Mouse (Mus musculus): ENCODE data around the gene Trim34b. TPM values are rescaled to one million over a fixed set of nuclear protein-coding genes. Genes with fewer than 3 reads are reported as not detected.
A peak's percentile ranks its signal among the peaks of the same experiment; 100 is the strongest.

Gene Trim34b
- total RNA-seq, 1 experiment: 0.94 TPM

DNA sequence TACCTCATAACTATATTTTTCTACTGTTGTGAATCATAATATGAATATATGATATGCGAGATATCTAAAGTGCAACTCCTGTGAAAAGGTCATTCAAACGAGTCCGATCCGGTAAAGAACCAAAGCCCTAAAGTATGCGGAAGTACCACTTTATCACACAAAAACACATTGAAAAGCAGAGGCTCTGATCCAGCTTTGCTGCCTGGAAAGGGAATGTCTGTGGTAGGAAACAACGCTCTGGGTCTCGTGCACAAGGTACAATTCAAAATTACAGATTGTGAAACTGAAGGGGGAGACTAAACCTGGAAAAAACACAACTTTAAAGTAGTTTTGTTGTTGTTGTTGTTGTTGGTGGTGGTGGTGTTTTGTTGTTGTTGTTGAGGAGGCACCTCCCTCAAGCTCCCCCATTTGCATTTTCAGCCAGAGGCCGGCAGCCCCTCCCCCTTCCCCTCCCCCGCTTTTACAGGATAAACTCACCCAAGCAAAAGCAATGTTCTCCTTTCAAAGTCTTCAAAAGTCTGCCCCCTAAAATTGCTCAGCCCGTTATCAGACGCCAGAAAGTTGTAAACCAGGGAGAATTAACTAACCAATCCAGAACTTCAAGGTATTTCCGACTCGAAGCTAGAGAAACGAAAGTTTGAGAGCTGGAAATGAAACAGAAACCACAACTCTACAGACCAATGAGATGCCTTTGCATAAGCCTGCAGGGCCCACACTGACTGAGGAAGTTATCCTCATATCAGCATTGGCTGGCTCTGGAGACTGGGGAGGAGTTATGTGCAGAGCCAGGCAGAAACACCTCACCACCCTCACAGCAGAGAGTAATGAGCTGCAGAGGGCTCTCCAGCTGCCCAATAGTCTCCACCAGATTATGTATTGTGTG is 23.7 kb downstream of the Trim34b start, which contains the start of gene Trim12c:
Gene Trim12c (minus strand): TSS at position 646 of the 883 bp plus-strand sequence.
- in situ Hi-C loops (cut with MboI; ENCODE audit: low sequenced_read_pairs in 2 of 2, unreplicated experiment in 2 of 2): no loop called here
- peak; percentile 49 for DNase-seq (ENCODE audit: low read depth, low spot score)
- Histone ChIP-seq H3K27ac (ENCODE audit: insufficient read depth, low read depth, low read length, poor library complexity, severe bottlenecking) (no peak within 1 kb of the TSS), H3K9me3 (ENCODE audit: control insufficient read depth, insufficient read depth, low read depth, low read length) (no peaks in the 10 kb centered on the region), H3K9ac (ENCODE audit: insufficient read depth, low read depth, low read length, poor library complexity, severe bottlenecking) (no peak within 1 kb of the TSS), H3K36me3 (ENCODE audit: control insufficient read depth, insufficient read depth, low read length, poor library complexity, severe bottlenecking) (no peaks in the 10 kb centered on the region), H3K4me3 (ENCODE audit: insufficient read depth in 1 of 2, low read depth in 1 of 2, low read length in 2 of 2, poor library complexity in 1 of 2, severe bottlenecking in 1 of 2) (peak within 1 kb of the TSS; percentile 55 to 68), H3K4me1 (ENCODE audit: control insufficient read depth in 2 of 2, insufficient read depth in 2 of 2, low read length in 2 of 2, poor library complexity in 1 of 2) (peaks cover 0 to 3% of the 10 kb centered on the region in 2 experiments; a peak in 1 of 4 replicates)
- TF ChIP-seq CHD2 (IDR thresholded peaks at IDR 0.05; ENCODE audit: low read depth, low read length) (no peak), MAFK (IDR thresholded peaks at IDR 0.05; ENCODE audit: insufficient read depth, low read depth, low read length) (no peak), ZNF384 (IDR thresholded peaks at IDR 0.05; ENCODE audit: low read depth, low read length) (no peak), HCFC1 (IDR thresholded peaks at IDR 0.05; ENCODE audit: borderline replicate concordance, insufficient read depth, low read length) (no peak), ZC3H11A (IDR thresholded peaks at IDR 0.05; ENCODE audit: borderline replicate concordance, low read depth, low read length) (no peak)

DNA sequence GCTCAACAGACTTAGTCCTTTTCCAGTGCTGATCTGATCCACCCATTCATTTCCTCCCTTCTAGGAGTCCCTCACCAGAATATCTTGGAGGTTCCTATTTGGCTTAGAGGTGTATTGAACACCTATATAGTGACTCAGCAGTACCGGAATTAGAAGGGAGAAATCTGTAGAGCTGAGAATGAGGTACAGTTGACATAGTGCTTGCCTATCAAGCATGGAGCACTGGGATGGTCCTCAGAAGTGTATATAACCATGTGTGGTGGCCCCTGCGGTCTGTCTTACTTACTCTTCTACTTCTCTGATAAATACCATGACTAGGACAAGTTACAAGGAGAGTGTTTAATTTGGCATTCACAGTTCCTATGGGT is 24.3 kb downstream of the Trim34b start:
- DNase-seq (ENCODE audit: low read depth, low spot score): no peak
- TF ChIP-seq ZNF384 (IDR thresholded peaks at IDR 0.05; ENCODE audit: low read depth, low read length): no peak
- no peak for TF ChIP-seq MAFK (IDR thresholded peaks at IDR 0.05; ENCODE audit: insufficient read depth, low read depth, low read length)
- no peak for TF ChIP-seq ZC3H11A (IDR thresholded peaks at IDR 0.05; ENCODE audit: borderline replicate concordance, low read depth, low read length)
- no peak for TF ChIP-seq CHD2 (IDR thresholded peaks at IDR 0.05; ENCODE audit: low read depth, low read length)
- TF ChIP-seq HCFC1 (IDR thresholded peaks at IDR 0.05; ENCODE audit: borderline replicate concordance, insufficient read depth, low read length): no peak
- Histone ChIP-seq H3K4me3 (ENCODE audit: insufficient read depth in 1 of 2, low read depth in 1 of 2, low read length in 2 of 2, poor library complexity in 1 of 2, severe bottlenecking in 1 of 2) (no peak overlapping the region), H3K9ac (ENCODE audit: insufficient read depth, low read depth, low read length, poor library complexity, severe bottlenecking) (no peak overlapping the region), H3K9me3 (ENCODE audit: control insufficient read depth, insufficient read depth, low read depth, low read length) (no peaks in the 10 kb centered on the region), H3K36me3 (ENCODE audit: control insufficient read depth, insufficient read depth, low read length, poor library complexity, severe bottlenecking) (no peaks in the 10 kb centered on the region), H3K4me1 (ENCODE audit: control insufficient read depth in 2 of 2, insufficient read depth in 2 of 2, low read length in 2 of 2, poor library complexity in 1 of 2) (peaks cover 0 to 3% of the 10 kb centered on the region in 2 experiments; a peak in 1 of 4 replicates), H3K27ac (ENCODE audit: insufficient read depth, low read depth, low read length, poor library complexity, severe bottlenecking) (no peak overlapping the region)
- in situ Hi-C loops (cut with MboI; ENCODE audit: low sequenced_read_pairs in 2 of 2, unreplicated experiment in 2 of 2): no loop called here

- Histone ChIP-seq H3K9ac (ENCODE audit: insufficient read depth, low read depth, low read length, poor library complexity, severe bottlenecking) (no peak overlapping the region), H3K9me3 (ENCODE audit: control insufficient read depth, insufficient read depth, low read depth, low read length) (no peaks in the 10 kb centered on the region), H3K4me1 (ENCODE audit: control insufficient read depth in 2 of 2, insufficient read depth in 2 of 2, low read length in 2 of 2, poor library complexity in 1 of 2) (no peaks in the 10 kb centered on the region), H3K4me3 (ENCODE audit: insufficient read depth in 1 of 2, low read depth in 1 of 2, low read length in 2 of 2, poor library complexity in 1 of 2, severe bottlenecking in 1 of 2) (no peak overlapping the region), H3K27ac (ENCODE audit: insufficient read depth, low read depth, low read length, poor library complexity, severe bottlenecking) (no peak overlapping the region), H3K36me3 (ENCODE audit: control insufficient read depth, insufficient read depth, low read length, poor library complexity, severe bottlenecking) (no peaks in the 10 kb centered on the region)
- in situ Hi-C loops (cut with MboI; ENCODE audit: low sequenced_read_pairs in 2 of 2, unreplicated experiment in 2 of 2): no loop called here
- DNase-seq (ENCODE audit: low read depth, low spot score): no peak
- TF ChIP-seq ZNF384 (IDR thresholded peaks at IDR 0.05; ENCODE audit: low read depth, low read length) (no peak), ZC3H11A (IDR thresholded peaks at IDR 0.05; ENCODE audit: borderline replicate concordance, low read depth, low read length) (no peak), MAFK (IDR thresholded peaks at IDR 0.05; ENCODE audit: insufficient read depth, low read depth, low read length) (no peak), HCFC1 (IDR thresholded peaks at IDR 0.05; ENCODE audit: borderline replicate concordance, insufficient read depth, low read length) (no peak), CHD2 (IDR thresholded peaks at IDR 0.05; ENCODE audit: low read depth, low read length) (no peak)
Observed at GRCm38 (mm10) chr7:104366339-104366738, 37.1 kb downstream of the Trim34b start.

DNA sequence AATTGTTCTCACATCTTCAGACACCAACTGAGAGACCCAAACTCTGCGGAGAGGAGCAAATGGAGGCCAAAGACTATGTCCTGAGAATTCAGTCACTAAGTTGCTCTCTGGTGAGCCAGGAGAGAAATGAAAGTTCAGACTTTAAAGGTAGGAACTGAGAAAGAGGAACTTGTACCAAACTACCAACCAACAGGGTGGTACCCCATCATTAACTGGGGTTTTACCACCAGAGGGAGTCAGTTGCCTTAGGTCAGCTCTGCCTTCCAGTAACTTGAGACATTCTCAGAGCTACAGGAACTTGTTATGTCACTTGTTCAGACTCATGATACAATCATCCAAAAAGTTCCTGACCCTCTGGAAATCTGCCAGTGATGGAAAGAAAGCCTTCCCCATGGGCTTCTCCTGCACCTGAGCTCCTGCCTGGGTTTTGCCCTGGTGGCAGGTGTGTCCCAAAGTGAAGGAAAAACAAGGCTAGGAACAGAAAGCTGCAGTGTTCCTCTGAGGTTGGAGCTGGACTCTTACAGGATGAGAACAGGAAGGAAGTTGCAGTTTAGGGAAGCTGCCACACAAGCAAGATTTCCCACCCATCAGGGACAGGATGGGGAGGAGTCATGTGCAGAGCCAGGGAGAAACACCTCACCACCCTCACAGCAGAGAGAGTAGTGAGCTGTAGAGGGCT is 40.6 kb downstream of the Trim34b start, which contains the start of gene Trim30b:
Gene Trim30b (minus strand): TSS at position 149 of the 679 bp plus-strand sequence.
- Histone ChIP-seq H3K4me3 (ENCODE audit: insufficient read depth in 1 of 2, low read depth in 1 of 2, low read length in 2 of 2, poor library complexity in 1 of 2, severe bottlenecking in 1 of 2) (no peak within 1 kb of the TSS), H3K27ac (ENCODE audit: insufficient read depth, low read depth, low read length, poor library complexity, severe bottlenecking) (no peak within 1 kb of the TSS), H3K9ac (ENCODE audit: insufficient read depth, low read depth, low read length, poor library complexity, severe bottlenecking) (no peak within 1 kb of the TSS), H3K4me1 (ENCODE audit: control insufficient read depth in 2 of 2, insufficient read depth in 2 of 2, low read length in 2 of 2, poor library complexity in 1 of 2) (no peaks in the 10 kb centered on the region), H3K9me3 (ENCODE audit: control insufficient read depth, insufficient read depth, low read depth, low read length) (no peaks in the 10 kb centered on the region), H3K36me3 (ENCODE audit: control insufficient read depth, insufficient read depth, low read length, poor library complexity, severe bottlenecking) (no peaks in the 10 kb centered on the region)
- TF ChIP-seq HCFC1 (IDR thresholded peaks at IDR 0.05; ENCODE audit: borderline replicate concordance, insufficient read depth, low read length) (no peak), MAFK (IDR thresholded peaks at IDR 0.05; ENCODE audit: insufficient read depth, low read depth, low read length) (no peak), ZC3H11A (IDR thresholded peaks at IDR 0.05; ENCODE audit: borderline replicate concordance, low read depth, low read length) (no peak), ZNF384 (IDR thresholded peaks at IDR 0.05; ENCODE audit: low read depth, low read length) (no peak), CHD2 (IDR thresholded peaks at IDR 0.05; ENCODE audit: low read depth, low read length) (no peak)
- in situ Hi-C loops (cut with MboI; ENCODE audit: low sequenced_read_pairs in 2 of 2, unreplicated experiment in 2 of 2): no loop called here
- no peak for DNase-seq (ENCODE audit: low read depth, low spot score)

Other genes with a start within 250 kb of the Trim34b start
- not detected in 2 replicates for gene Olfr645, start 244.0 kb upstream of the Trim34b start, total RNA-seq (2012; rRNA removed)
- not detected in 2 replicates for gene Olfr646, start 224.6 kb upstream of the Trim34b start, total RNA-seq (2012; rRNA removed)
- not detected in 2 replicates for gene Ubqln5, start 199.6 kb upstream of the Trim34b start, total RNA-seq (2012; rRNA removed)
- gene Olfr643, start 192.1 kb upstream of the Trim34b start, total RNA-seq (2012; rRNA removed): not detected in 2 replicates
- gene Ubqln3, start 186.2 kb upstream of the Trim34b start, total RNA-seq (2012; rRNA removed): not detected in 2 replicates
- not detected in 2 replicates for gene Ubqlnl, start 178.9 kb upstream of the Trim34b start, total RNA-seq (2012; rRNA removed)
- not detected in 2 replicates for gene Olfm5, start 164.6 kb upstream of the Trim34b start, total RNA-seq (2012; rRNA removed)
- gene Olfr648, start 146.1 kb upstream of the Trim34b start, total RNA-seq (2012; rRNA removed): 0.04 and 0.05 TPM in 2 replicates
- not detected in 2 replicates for gene Olfr649, start 133.5 kb upstream of the Trim34b start, total RNA-seq (2012; rRNA removed)
- gene Trim6, start 110.7 kb upstream of the Trim34b start, total RNA-seq (2012; rRNA removed): 73.9 and 86.1 TPM in 2 replicates
- gene Trim34a, start 85.0 kb upstream of the Trim34b start, total RNA-seq (2012; rRNA removed): 1.3 and 1.6 TPM in 2 replicates
- gene Trim5, start 41.4 kb upstream of the Trim34b start, total RNA-seq (2012; rRNA removed): not detected in 2 replicates
- gene Trim12a, start 14.0 kb upstream of the Trim34b start, total RNA-seq (2012; rRNA removed): not detected in 2 replicates
- gene Trim12c, start 23.9 kb downstream of the Trim34b start, total RNA-seq (2012; rRNA removed): 2.5 and 2.9 TPM in 2 replicates
- not detected in 2 replicates for gene Trim30b, start 40.4 kb downstream of the Trim34b start, total RNA-seq (2012; rRNA removed)
- gene Trim30c, start 71.4 kb downstream of the Trim34b start, total RNA-seq (2012; rRNA removed): not detected in 2 replicates
- 0.36 TPM in 1 of 2 replicates, not detected in the other for gene Trim30a, start 135.7 kb downstream of the Trim34b start, total RNA-seq (2012; rRNA removed)
- gene Trim30d, start 178.4 kb downstream of the Trim34b start, total RNA-seq (2012; rRNA removed): 0.11 and 0.13 TPM in 2 replicates
- not detected in 2 replicates for gene Olfr651, start 220.7 kb downstream of the Trim34b start, total RNA-seq (2012; rRNA removed)
- not detected in 2 replicates for gene Olfr652, start 231.4 kb downstream of the Trim34b start, total RNA-seq (2012; rRNA removed)
- gene Olfr653, start 247.8 kb downstream of the Trim34b start, total RNA-seq (2012; rRNA removed): not detected in 2 replicates